Mouse (Mus musculus) kidney, adult 8-10 months (tissue): ENCODE results near the gene Slc26a10.
A peak's percentile ranks its signal among the peaks of the same experiment; 100 is the strongest.
"Not testable (repeated sequence)": the region's sequence is repeated elsewhere in the genome, so short reads cannot be mapped to it uniquely, and the experiment has no call there.

Source experiments
- DNase-seq, 2 experiments: peaks; one replicate each; pipeline ENCODE4 v3.0.0; 2022

Slc26a10 gene

GRCm38 (mm10) chr10:127181566-127181965, 1.1 kb upstream of the Slc26a10 start:
- no peak for DNase-seq

- DNase-seq = no peak
These were observed 226 bp upstream of the Slc26a10 start for GRCm38 (mm10) chr10:127180695-127181047.

- DNase-seq = no peak
These were observed 2.0 kb downstream of the Slc26a10 start for GRCm38 (mm10) chr10:127178286-127179027.

- peak in 1 of 2 experiments; percentile 73 for DNase-seq
These were observed 2.7 kb downstream of the Slc26a10 start for GRCm38 (mm10) chr10:127177719-127178118.

- no peak for DNase-seq
These were observed 3.2 kb downstream of the Slc26a10 start for GRCm38 (mm10) chr10:127177235-127177634.

DNA sequence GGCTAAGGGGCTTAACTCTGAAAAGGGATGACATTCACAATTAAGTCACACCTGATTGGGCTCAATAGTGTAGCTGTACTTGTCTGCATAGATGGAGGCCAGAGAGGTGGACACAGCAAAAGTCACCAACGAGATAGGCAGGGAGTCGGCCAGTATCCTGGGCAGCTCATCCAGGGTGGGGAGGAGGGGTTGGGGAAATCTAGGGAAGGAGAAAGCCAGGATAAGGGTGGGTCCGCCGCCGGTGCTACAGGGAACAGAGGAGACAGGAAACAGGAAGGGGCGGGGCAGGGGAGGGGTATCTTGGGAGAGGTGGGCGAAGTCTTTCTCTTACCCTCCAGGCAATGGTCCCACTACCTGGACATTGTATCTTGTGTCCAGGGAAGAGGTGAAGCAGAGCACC, 3.7 kb downstream of the Slc26a10 start:
- no peak for DNase-seq

DNA sequence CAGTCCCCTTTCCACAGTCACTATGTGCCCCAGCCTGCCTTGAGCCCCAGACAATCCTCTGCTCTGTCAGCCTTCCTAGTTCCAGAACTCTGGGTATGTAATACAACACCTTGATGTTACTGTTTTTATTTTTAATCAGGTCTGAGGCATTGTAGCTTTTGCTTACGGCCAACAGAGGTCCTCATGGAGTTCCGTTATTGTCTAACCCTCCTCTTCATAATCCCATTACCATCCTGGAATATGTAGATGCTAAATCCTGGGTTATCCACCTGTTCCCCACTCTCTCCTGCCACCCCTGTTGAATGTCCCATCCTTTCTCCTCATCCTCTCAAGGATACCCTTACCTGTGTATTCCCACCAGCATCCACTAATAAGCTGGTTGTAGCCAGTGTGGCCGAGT, 4.2 kb downstream of the Slc26a10 start:
- DNase-seq = no peak

DNA sequence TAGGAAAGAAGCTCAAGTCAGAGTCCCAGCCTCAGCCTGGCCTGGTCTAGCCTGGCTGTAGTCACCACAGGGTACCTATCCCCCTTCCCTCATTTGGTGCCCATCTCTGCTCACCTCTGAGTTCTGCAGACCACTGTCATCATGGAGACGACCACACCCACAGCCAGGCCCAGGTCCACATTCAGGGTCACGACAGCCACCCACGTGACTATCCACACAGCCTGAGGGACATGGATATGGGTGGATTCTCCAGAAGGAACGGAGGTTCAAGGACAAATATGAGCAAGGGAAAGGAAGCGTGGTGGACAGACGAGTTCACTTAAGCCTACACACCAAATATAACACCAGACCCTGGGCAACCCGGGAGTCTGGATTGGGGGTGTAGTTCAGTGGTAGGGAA, 6.3 kb downstream of the Slc26a10 start:
- no peak for DNase-seq

DNA sequence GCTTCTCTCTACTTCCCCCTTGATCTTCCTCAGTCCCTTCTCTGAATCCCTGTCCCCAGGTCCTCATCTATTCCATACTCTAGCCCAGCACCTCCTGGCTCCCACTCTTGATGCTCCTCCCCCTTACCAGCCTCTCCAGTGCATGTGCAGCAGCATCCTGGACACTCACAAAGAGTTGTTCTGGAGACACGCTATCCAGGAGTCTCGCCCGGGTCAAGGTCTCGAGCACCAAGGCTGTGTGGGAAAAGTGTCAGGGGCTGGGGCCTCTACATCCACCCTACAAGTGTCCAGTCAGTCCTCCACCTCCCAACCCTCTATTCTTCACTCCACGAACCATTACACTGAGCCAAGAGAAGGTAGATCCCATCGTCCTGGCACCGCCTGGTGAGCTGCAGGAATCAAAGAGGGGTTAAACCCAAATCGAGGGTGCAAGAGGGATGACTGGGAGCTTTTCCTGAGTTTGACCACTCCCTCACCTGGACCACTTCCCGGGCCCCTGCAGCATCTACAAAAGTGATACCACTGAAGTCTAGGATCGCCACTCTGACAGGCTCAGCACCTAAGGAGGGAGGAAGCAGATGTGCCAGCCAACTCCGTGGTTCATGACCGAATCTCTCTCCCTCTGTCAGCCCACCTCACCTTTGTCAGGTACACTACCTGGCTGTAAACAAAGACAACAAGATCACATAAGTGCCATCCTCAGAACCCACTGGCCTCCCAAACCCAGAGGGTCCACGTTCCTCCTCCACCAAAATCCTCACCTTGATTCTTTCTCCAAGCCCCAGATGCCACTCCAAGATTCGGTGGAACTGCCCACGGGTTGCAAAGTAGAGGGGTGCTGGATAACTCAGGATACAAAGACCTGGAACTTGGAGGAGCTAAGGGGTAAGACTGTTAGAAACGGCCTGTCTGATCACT, 7.0 kb downstream of the Slc26a10 start:
- no peak for DNase-seq

- DNase-seq = no peak
These were observed 8.7 kb downstream of the Slc26a10 start for GRCm38 (mm10) chr10:127171631-127172200.

GRCm38 (mm10) chr10:127170837-127171272, 9.6 kb downstream of the Slc26a10 start:
- peak; percentile 63 to 81 for DNase-seq

DNA sequence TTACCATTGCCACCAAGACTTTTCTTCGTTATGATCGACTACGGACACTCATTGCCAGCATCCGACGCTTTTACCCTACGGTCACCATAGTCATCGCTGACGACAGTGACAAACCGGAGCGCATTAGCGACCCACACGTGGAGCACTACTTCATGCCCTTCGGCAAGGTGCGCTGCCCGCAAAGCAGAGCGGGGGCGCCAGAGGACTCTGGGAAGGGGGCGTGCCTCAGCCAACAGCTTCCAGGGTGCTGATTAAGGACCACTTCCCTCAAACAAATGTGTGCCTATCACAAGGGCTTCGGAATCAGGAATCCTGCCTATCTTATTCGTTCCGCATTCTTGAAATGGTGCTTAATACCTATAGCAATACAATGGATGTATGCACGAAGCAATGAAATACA, 10.4 kb downstream of the Slc26a10 start:
- no peak for DNase-seq

DNA sequence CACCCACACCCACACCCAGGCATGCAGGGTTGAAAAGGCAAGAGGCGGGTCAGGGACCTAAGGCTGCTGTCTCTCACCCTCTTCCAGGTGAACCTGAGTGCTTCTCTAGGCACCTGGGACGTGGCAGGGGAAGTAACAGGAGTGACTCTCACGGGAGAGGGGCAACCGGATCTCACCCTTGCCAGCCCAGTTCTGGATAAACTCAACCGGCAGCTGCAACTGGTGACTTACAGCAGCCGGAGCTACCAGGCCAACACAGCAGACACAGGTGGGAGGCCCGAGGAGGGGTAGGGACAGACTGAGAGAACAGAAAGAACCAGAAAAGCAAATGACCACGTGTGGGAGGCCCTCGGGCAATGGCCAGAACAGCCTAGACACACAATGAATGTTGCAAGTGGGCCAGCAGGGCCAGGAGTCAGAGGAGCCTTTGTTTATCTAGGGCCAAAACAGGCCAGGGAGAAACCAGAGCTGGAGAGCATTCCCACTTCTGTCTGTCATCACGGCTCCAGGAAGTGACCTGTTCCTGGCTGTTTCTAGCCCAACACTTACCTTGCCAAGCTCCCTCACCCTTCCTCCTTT, 12.7 kb downstream of the Slc26a10 start:
- no peak for DNase-seq

DNA sequence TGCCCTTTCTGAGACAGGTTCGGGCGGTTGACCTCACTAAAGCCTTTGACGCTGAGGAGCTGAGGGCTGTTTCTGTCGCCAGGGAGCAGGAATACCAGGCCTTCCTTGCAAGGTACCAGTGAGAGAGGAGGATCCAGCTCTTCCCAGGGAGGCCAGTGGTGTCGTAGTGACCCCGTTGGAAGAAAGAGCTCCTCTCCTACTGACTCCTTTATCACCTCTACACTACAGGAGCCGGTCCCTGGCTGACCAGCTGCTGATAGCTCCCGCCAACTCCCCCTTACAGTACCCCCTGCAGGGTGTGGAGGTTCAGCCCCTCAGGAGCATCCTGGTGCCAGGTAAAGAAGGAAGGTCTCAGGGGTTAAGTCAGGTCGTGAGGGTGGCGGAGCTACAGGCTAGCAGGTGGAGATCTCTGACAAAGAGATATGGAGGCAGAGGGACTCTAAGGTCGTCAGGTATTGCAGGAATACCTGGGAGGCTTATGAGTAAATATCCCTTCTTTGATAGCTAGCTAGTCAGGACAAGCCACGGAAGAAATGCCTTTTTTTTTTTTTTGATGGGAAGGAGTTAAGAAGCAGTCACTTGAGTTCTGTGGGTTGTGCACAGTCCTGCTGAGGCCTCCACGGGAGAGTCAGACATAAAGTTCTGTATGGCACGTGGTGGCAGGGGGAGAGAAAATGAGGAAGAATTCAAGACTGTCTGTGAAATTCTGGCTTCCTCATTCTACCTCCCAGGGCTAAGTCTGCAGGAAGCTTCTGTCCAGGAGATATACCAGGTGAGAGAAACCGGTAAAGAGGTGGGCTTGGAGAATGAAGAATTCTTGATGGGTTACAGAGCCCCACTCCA, 13.5 kb downstream of the Slc26a10 start:
- DNase-seq = no peak

DNA sequence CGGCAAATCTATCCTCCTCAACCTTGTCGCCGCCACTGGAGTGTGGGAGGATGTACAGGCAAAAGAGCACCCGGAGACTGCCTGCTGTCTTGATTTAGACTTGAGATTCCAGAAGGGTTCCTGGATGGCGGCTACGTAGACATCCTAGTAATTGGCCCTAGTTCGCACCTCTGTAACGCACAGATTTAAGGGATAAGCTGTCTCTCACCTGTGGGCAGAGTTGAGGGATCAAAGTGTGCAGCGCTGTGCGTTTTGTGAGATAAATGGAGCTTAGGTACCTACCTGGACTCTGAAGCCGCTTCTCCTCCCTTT, 14.1 kb downstream of the Slc26a10 start:
- no peak for DNase-seq

GRCm38 (mm10) chr10:127165654-127166403, 14.6 kb downstream of the Slc26a10 start:
- DNase-seq = no peak

GRCm38 (mm10) chr10:127165354-127165653, 15.1 kb downstream of the Slc26a10 start:
- no peak for DNase-seq

- peak in 1 of 2 experiments; percentile 65 for DNase-seq
These were observed 15.7 kb downstream of the Slc26a10 start, which contains the start of gene B4galnt1 for GRCm38 (mm10) chr10:127164631-127165353. Gene B4galnt1 (plus strand): TSS chr10:127165225.

DNA sequence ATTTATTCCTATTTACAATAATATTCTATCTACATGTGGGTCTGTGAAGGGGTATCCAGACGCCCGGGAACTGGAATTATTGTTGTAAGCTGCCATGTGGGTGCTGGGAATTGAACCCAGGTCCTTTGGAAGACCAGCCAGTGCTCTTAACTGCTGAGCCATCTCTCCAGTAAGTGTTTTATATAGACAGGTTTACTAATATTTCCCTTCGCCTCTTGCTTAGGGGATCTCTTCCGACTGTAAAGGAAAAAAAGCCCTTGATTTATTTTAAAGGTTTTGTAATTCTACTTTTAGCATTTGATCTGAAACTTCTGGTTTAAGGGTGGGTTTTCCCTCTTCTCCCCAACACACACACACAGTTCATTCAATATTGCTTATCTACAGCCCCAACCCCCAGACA, 16.3 kb downstream of the Slc26a10 start:
- no peak for DNase-seq

DNA sequence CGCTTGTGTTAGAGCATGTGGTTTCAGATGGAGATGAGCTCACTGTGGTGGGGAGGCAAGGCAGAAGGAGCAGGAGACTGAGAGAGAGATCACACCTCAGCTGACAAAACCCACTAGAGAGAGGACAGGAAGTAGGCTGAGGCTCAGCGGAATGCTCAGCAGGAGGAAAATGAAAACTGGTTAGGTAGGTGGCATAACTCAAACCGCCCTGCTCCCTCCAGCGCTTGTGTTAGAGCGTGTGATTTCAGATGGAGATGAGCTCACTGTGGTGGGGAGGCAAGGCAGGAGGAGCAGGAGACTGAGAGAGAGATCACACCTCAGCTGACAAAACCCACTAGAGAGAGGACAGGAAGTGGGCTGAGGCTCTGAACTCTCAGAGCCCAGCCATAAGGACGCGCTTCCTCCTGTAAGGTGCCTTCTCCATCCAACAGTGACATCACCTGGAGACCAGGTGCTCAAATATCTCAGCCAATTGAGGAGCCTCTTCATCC, 17.6 kb downstream of the Slc26a10 start:
- DNase-seq = not testable (repeated sequence)

DNA sequence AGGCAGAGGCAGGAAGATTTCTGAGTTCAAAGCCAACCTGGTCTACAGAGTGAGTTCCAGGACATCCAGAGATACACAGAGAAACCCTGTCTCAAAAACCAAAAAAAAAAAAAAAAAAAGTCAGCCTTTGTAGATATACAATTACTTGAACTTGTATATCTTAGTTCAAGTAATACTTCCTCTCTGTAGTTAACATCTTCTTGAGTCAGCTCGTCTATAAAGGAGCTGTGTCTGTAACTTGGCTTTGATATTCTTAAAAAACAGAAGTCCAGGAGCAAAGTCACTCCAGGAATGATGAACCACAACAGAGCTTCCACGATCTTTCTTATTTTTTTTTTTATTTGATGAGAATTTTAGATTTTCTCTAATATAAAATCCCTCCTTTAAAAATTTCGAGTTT, 19.7 kb downstream of the Slc26a10 start:
- no peak for DNase-seq
